ENCODE assay signal across 8 mouse cellular contexts in genomic region chr16:8470603-8471481, GRCm38 (mm10). TPM values are rescaled to one million over a fixed set of nuclear protein-coding genes. Genes with fewer than 3 reads are reported as not detected.
A peak's percentile ranks its signal among the peaks of the same experiment; 100 is the strongest.
DNase-seq lines count a peak whose midpoint lies in the region; ATAC-seq and TF ChIP-seq lines count a peak whose summit lies in the region.

Gene Mettl22 (plus strand): TSS chr16:8470788.

- peak within 1 kb of the TSS; percentile 56 for H3K4me2 ChIP-seq in embryonic facial prominence, embryonic 14.5 days (ENCODE audit: low read depth, low read length)
- peak within 1 kb of the TSS; percentile 70 for H3K4me2 ChIP-seq in limb, embryonic 13.5 days (replicated peaks)
- peak within 1 kb of the TSS; percentile 72 for H3K4me2 ChIP-seq in midbrain, embryonic 16.5 days (ENCODE audit: low read length)

- TF ChIP-seq EP300 in heart, adult 2 months (IDR thresholded peaks at IDR 0.05; ENCODE audit: insufficient read depth, low read depth, low read length): no peak

- H3K9me3 ChIP-seq in embryonic facial prominence, embryonic 14.5 days (ENCODE audit: control insufficient read depth, low read length): no peaks in the 10 kb centered on the region
- H3K9me3 ChIP-seq in limb, embryonic 13.5 days: no peaks in the 10 kb centered on the region
- H3K9me3 ChIP-seq in midbrain, embryonic 16.5 days (replicated peaks; ENCODE audit: control insufficient read depth, low read length, poor library complexity, severe bottlenecking): no peaks in the 10 kb centered on the region

- peak within 1 kb of the TSS; percentile 80 for H3K9ac ChIP-seq in embryonic facial prominence, embryonic 14.5 days (ENCODE audit: low read depth, low read length)
- peak within 1 kb of the TSS; percentile 73 for H3K9ac ChIP-seq in heart, adult 2 months (ENCODE audit: low read depth, low read length)
- peak within 1 kb of the TSS; percentile 77 for H3K9ac ChIP-seq in limb, embryonic 13.5 days
- H3K9ac ChIP-seq in midbrain, embryonic 16.5 days (ENCODE audit: low read depth, low read length): peak within 1 kb of the TSS; percentile 75

- TF ChIP-seq POLR2A in heart, adult 2 months (IDR thresholded peaks at IDR 0.05; ENCODE audit: insufficient read depth, low read depth, low read length): peak; percentile 58; the same call in 1 of the 2 replicates

- H3K36me3 ChIP-seq in embryonic facial prominence, embryonic 14.5 days (ENCODE audit: control insufficient read depth, insufficient read depth, low read length): 0 out of 2 replicates have a peak, but pooled peaks cover 6% of the 10 kb centered on the region
- H3K36me3 ChIP-seq in heart, adult 2 months (ENCODE audit: control insufficient read depth, insufficient read depth, low read length): no peaks in the 10 kb centered on the region
- H3K36me3 ChIP-seq in limb, embryonic 13.5 days: no peaks in the 10 kb centered on the region
- 0 out of 2 replicates have a peak, but pooled peaks cover 6% of the 10 kb centered on the region for H3K36me3 ChIP-seq in midbrain, embryonic 16.5 days (ENCODE audit: control insufficient read depth, insufficient read depth, low read length)

- no peaks in the 10 kb centered on the region for H3K27me3 ChIP-seq in embryonic facial prominence, embryonic 14.5 days (replicated peaks; ENCODE audit: control insufficient read depth, insufficient read depth, low read length)
- no peaks in the 10 kb centered on the region for H3K27me3 ChIP-seq in heart, adult 2 months (ENCODE audit: control insufficient read depth, insufficient read depth, low read length)
- peaks cover 5% of the 10 kb centered on the region; the same call in 1 of the 2 replicates for H3K27me3 ChIP-seq in limb, embryonic 13.5 days
- H3K27me3 ChIP-seq in midbrain, embryonic 16.5 days (ENCODE audit: control insufficient read depth, insufficient read depth, low read depth, low read length): peaks cover 11% of the 10 kb centered on the region; the same call in 1 of the 2 replicates

- under 1% methylated on average over 38 of the region's 48 CpGs for WGBS in embryonic facial prominence, embryonic 14.5 days
- under 1% methylated on average over 48 of the region's 48 CpGs for WGBS in heart, adult 2 months
- WGBS in limb, embryonic 13.5 days: under 1% methylated on average over 48 of the region's 48 CpGs
- under 1% methylated on average over 48 of the region's 48 CpGs for WGBS in midbrain, embryonic 16.5 days

- intact Hi-C loops in heart, adult 2 months (cut with DNase I): no loop called here

- peaks cover 6% of the 10 kb centered on the region; the same call in 1 of the 2 replicates for H3K4me1 ChIP-seq in embryonic facial prominence, embryonic 14.5 days (ENCODE audit: control insufficient read depth, insufficient read depth, low read length)
- H3K4me1 ChIP-seq in heart, adult 2 months (ENCODE audit: control insufficient read depth, insufficient read depth, low read length): no peaks in the 10 kb centered on the region
- peaks cover 6% of the 10 kb centered on the region for H3K4me1 ChIP-seq in limb, embryonic 13.5 days
- peaks cover 8% of the 10 kb centered on the region for H3K4me1 ChIP-seq in midbrain, embryonic 16.5 days (ENCODE audit: control insufficient read depth, insufficient read depth, low read length)

- TF ChIP-seq CTCF in heart, adult 2 months (IDR thresholded peaks at IDR 0.05): peak; percentile 55

- H3K27ac ChIP-seq in embryonic facial prominence, embryonic 14.5 days (replicated peaks; ENCODE audit: low read depth, low read length): peak within 1 kb of the TSS; percentile 87
- peak within 1 kb of the TSS; percentile 81 for H3K27ac ChIP-seq in heart, adult 2 months
- peak within 1 kb of the TSS; percentile 89 for H3K27ac ChIP-seq in limb, embryonic 13.5 days
- H3K27ac ChIP-seq in midbrain, embryonic 16.5 days (ENCODE audit: low read length): peak within 1 kb of the TSS; percentile 84

- H3K4me3 ChIP-seq in embryonic facial prominence, embryonic 14.5 days (ENCODE audit: low read depth, low read length): peak within 1 kb of the TSS; percentile 71
- H3K4me3 ChIP-seq in heart, adult 2 months: peak within 1 kb of the TSS; percentile 87
- H3K4me3 ChIP-seq in limb, embryonic 13.5 days: peak within 1 kb of the TSS; percentile 70
- peak within 1 kb of the TSS; percentile 85 for H3K4me3 ChIP-seq in midbrain, embryonic 16.5 days (ENCODE audit: low read depth, low read length)

- ATAC-seq in embryonic facial prominence, embryonic 14.5 days (ENCODE audit: low read depth): peak; percentile 99
- ATAC-seq in limb, embryonic 13.5 days (ENCODE audit: low FRiP score, low read depth): peak; percentile 96
- ATAC-seq in midbrain, embryonic 16.5 days: peak; percentile 98

- DNase-seq in 3T3-L1 (ENCODE audit: low read depth, low spot score): peak; percentile 93
- DNase-seq in adrenal gland, postnatal 4 days (ENCODE audit: low spot score in 2 of 2): peak; percentile 73 to 82
- DNase-seq in embryonic facial prominence, embryonic 14.5 days (ENCODE audit: low spot score): peak; percentile 96
- DNase-seq in heart, adult 2 months: peak; percentile 92 to 93
- DNase-seq in kidney, adult 8-10 months: peak; percentile 91
- DNase-seq in spleen, postnatal 10 days (ENCODE audit: low spot score in 2 of 2): peak; percentile 77 to 90

- no peaks in the 10 kb centered on the region for H3K79me2 ChIP-seq in heart, adult 2 months (replicated peaks; ENCODE audit: control insufficient read depth, insufficient read depth, low read length)

RNA-seq across cellular contexts. Expression of gene Mettl22, which starts in this region (rescaled TPM):
- total RNA-seq in adrenal gland, postnatal 4 days (2021): 10 to 100 TPM; 28.6 to 31.2 TPM
- 27.2 and 28.6 TPM in 2 replicates for polyA plus RNA-seq in embryonic facial prominence, embryonic 14.5 days (2014; fragmentation: Nextera tagmentation; extraction: Ambion mirVana)
- total RNA-seq in heart, adult 2 months (2021): 10 to 100 TPM; 29.4 to 35.6 TPM
- 63.1 and 69.1 TPM in 2 replicates for polyA plus RNA-seq in heart, adult 2 months (2012; rRNA removed)
- polyA plus RNA-seq in limb, embryonic 13.5 days (2015; fragmentation: Nextera tagmentation; extraction: Ambion mirVana): 22.8 and 24.7 TPM in 2 replicates
- 55.0 and 66.2 TPM in 2 replicates for polyA plus RNA-seq in midbrain, embryonic 16.5 days (2015; fragmentation: Nextera tagmentation; extraction: Ambion mirVana)

Comparison
In these comparisons a context has a peak if more than half of its experiments do, and no peak if none do; other contexts are left out.
1. Peak in every context shown above with its lines: DNase-seq, ATAC-seq, H3K4me3 ChIP-seq and H3K27ac ChIP-seq.